Mouse (Mus musculus) mouse trophoblast stem cell (cell line): ENCODE results near the gene Ccm2.

Source experiments
- in situ Hi-C, 2 experiments: fragments of 300-500 bp; cut with MseI, MboI; formaldehyde crosslinking; loops; 2 replicates in 1 of 2; 3 replicates in 1 of 2; pipeline ENCODE4 v1.15.1; 2025

Ccm2 gene

DNA sequence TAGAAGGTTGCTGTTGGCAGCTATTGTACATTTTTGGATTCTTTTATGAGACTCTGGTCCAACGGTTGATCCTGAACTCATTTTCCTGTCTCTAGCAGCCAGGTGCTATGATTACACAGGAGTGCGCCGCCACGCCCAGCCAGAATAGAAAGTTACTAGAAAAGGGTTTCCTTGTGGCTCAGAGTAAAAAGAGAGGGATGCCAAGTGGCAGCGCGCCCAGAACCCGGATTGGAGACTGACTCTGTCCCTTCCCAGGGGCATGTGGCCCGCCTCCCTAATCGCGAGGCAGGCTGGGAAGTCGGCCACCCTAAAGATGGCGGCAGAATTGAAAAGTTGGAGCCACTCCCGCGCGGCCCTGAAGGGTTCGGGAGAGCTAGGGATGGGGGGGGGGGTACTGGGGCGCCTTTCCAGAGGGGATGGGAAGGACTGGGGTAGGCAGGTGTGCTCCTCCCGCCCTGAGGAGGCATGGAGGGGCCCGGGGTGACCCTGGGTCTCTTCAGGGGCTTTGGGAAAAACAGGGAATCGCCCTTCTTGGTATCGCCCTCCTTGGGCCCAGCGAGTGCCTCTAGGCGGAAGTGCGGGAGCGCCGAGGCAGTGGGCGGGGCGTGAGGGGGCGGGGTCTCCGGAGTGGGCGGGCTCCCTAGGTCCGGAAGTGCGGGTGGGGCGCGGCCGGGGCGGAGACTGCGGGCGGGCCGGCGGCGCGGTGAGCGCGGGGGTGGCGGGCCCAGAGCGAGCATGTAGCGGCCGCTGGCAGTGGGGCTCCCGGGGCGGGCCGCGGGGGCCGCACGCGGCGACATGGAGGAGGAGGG lies at the start of gene Ccm2:
TSS of gene Ccm2 (plus strand) at position 683 of the 809 bp plus-strand sequence.
- in situ Hi-C loops = no loop called here

DNA sequence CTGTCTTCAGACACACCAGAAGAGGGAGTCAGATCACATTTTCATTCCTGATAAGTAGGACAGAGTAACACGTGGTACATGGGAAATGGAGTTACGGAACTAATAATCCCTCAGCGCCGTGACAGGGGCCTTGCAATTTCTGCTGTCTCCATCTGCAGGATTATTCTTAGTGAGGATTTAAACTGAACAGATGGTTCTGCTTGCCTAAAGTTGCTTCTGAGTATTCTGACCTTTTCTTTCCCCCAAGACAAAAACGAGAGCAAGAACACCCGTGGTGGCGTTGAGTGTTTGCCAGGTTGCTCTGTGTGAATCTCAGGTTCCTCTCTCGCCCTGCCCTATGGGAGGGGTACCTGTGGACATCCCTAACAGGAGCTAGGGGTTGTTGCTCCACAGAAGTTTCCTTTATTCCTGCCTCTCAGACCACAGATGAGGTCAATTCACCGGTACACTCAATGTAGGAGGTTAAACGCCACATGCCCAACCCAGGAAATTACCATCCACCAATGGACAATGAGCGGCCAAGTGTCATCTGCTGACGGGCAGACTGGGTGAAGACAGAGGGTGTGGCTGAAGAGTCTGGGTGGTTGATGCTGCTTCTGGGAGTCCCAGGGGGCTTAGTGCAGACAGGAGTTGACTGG lies 49.3 kb upstream of the Ccm2 start:
- in situ Hi-C loops = no loop called here

DNA sequence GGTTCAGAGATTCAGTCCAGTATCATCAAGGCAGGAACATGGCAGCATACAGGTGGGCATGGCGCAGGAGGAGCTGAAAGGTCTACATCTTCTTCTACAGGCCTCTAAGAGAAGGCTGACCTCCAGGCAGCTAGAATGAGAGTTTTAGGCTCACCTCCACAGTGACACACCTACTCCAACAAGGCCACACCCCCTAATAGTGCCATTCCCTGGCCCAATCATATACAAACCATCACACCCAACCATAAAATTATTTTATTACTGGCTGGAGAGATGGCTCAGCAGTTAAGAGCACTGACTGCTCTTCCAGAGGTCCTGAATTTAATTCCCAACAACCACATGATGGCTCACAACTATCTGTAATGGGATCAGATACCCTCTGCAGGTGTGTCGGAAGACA lies 44.2 kb upstream of the Ccm2 start:
- in situ Hi-C loops = no loop called here

DNA sequence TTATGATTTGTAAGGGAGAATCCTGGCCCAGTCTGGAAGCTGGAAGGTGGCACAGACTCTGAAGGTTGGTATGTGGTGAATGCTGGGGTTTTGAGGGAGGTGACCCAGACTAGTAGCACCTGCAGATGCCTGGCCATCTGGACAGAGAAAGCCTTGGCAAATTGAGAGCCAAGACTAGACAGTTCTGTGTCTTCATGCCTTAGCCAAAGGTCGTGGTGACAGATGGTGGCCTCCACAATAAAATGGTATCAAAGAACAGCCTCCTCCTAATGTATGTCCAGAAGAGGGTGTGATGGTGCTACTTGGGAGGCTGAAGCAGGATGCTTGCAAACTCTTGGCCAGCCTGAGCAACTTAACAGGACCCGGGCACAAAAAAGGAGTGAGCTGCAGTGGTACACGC lies 42.5 kb upstream of the Ccm2 start:
- in situ Hi-C loops = no loop called here

DNA sequence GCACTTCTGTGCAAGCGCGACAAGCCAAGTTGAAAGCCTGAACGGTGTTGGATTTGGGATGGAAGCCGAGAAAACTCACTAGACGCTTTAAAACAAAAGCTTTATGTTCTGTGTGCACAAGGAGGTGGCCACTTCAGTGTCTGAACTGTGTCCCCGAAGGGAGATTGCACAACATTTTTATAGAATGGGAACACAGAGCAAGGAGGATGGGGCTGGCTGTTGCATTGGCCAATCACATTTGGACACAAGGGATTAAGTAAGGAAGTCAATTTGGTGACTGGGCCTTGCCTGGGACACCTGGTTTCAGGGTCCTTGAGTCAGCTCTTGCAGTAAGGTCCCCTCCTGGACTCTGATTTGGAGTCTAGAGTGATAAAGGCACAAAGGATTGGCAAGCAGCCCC lies 42.0 kb upstream of the Ccm2 start:
- in situ Hi-C loops = no loop called here

DNA sequence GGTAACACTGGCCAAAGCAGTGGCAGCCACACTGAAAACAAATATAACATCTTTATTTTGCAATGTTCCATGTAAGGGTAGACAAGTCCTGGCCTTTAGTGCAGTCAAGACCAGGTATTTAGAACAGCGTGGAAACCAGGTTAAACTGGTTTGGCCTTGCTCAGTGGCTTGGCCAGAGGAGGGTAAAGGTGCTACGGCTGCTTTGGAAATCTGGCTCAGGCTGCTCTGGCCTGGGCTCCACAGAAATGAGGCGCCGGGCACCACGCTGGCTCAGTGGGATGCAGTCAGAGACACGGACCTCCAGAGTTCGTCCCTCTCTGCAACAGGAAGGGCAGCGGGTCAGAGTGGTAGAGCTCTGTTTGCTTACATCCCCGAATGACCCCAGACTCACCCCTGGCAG lies 40.2 kb upstream of the Ccm2 start:
- in situ Hi-C loops = no loop called here

DNA sequence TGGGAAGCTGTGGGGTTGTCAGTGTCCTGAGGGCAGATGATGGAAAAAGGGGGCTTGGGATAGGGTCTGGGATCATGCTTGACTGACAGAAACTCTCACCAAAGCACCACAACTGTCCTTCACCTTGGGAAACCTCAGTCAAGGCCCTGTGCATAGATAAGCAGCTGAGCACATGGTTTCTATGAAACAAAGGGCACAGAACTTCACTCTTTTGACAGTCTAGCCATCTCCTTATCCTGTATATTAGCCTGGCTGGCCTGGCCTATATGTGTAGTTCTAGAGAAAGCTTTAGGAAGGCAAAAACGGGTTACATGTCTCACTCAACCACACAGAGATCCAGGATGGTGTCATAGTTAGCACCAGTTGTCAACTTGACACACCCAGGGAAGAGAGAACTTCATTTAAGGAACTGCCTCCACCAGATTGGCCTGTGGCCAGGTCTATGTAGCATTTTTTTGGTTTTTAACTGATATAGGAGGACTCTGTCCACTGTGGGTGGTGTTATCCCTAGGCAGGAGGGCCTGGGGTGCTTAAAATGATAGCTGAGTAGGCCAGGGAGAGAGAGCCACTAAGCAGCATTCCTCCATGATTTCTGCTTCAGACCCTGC lies 38.3 kb upstream of the Ccm2 start:
- in situ Hi-C loops = no loop called here

DNA sequence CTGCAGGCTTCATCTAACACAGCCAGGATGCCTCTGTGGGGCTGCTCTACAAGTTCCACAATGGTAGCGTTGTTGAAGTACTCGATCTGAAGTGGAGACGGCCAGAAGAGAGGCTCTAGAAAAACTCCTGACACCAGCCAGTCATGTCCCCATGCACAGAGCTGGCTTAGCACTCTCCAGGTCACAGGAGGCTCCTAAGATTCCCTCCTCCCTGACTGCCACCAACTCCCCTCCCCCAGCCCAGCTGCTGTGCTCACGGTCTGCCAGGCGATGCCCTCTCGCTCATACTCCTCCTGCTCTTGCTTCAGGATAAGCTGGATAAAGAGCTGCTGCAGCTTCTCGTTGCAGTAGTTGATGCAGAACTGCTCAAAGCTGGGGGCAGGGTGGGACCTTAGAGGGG lies 31.9 kb upstream of the Ccm2 start:
- in situ Hi-C loops = no loop called here

DNA sequence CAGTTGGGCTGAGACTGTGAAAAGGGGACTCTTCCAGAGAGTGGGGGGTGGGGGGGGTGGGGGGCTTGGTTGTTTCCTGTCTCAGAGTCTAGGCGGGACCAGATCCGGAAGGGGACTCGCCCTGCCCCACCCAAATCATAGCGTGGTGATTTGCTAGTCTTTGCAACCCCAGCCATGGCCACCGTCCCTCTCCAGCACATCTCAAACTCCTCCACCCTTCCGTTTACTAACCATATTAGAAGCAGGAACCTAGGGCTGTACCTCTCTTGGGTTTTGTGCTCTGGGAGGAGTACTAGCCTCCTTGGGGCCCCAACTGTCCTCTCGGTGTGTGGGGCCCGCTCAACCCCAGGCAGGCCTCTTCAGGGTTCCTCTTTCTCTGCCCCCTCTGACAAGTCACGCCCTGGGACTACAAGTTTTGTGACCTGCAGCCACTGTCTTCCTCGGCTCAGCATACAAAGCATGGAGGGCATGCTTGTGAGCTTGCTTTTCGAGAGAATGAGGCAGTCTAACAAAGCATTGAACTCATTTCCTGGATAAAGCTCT lies 27.1 kb upstream of the Ccm2 start:
- in situ Hi-C loops = no loop called here

DNA sequence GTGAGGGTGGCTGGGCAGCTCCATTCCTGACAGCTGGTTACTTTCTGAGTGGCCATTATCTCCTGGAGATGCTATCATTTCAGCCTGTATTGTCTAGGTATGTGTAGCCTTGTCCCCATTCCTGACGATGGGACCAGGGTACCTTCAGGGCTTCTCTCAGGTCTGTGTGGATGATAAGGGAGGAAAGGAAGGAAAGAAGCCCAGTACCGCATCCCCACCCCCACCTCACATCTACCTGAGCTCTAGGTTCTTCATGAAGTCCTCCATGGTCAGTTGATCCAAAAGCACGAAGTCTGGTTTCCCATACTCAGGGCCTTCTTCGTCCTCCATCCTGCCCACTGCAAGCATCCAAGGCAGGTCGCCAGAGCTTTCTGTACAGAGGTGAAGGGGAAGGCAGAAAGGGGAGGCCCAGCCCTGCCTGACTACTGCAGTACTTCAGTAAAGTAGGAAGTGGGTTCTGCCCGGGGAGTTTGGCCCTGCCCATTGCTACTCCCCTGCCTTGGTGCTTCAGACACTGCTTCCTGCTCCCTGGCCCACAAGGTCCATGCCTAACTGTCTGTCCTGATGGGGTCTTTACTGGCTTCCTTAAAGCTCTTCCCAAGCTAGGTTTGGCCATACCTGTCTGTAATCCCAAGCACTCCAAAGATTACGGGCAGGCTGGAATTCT lies 26.0 kb upstream of the Ccm2 start, which contains the start of gene Myo1g:
TSS of gene Myo1g (minus strand) at position 459 of the 667 bp plus-strand sequence.
- in situ Hi-C loops = no loop called here

DNA sequence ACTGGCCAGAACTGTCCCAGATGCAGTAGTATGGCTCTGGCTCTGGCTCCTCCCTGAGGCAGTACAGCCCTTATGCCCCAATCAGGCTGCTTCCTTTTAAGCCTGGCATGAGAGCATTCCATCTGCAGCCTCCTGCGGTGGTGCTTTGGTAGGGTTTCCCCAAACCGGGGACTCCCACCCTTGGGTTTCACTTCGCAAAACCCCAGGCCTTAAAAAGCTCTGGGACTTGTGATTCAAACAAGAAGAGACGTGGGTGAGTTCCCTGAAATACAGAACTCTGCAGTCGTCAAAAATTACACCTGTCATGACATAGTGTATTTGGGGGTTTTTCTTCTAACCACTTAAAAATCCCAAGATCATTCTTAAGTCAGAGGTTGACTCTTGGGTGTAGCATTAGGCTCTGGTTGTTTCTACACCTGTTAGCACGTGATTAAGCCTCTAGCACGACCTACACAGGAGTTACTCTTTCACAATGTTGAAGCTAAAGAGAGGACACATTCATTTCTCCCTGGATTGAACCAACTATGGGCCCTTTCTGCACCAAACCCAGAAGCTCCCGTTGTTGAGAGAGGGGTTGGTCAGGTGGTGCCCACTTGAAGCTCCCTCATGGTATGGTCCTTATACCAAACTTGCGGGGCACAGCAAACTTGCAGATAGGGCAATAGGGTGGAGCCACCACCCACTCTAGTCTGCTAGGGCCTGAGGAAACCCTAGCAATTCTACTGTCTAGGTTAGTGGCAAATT lies 23.7 kb upstream of the Ccm2 start:
- in situ Hi-C loops = no loop called here

DNA sequence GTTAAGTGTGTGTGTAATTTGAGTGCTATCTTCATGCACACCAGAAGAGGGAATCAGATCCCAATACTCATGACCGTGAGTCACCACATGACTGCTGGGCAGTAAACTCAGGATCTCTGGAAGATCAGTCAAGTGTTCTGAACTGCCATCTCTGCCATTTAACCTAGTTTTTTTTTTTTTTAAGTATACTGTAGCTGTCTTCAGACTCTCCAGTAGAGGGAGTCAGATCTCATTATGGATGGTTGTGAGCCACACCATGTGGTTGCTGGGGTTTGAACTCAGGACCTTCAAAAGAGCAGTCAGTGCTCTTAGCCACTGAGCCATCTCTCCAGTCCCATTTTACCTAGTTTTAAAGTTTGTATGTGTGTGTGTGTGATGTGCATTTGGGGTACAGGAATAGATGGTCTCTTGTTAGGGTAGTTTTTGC lies 23.0 kb upstream of the Ccm2 start:
- in situ Hi-C loops = no loop called here

DNA sequence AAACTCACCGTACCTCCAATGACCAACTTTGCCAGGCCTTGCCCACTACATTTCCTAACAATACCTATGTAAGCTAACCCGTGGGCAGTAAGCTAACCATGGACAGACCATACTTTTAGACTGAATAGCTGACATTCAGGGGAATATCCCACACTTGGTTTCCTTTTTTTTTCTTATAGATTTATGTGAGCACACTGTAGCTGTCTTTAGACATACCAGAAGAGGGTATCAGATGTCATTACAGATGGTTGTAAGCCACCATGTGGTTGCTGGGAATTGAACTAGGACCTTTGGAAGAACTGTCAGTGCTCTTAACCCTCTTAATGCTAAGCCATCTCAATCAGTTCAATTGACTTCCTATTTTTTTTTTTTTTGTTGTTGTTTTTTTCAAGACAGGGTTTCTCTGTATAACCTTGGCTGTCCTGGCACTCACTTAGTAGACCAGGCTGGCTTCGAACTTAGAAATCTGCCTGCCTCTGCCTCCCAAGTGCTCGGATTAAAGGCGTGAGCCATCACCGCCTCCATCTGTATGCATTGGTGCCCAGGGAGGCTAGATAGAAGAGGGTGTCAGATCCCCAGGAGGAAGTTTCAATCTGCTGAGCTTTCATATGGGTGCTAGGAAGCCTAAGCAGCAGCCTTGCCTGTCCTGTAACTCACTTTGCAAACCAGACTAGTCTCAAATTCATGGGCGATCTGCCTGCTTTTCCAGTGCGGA lies 22.4 kb upstream of the Ccm2 start:
- in situ Hi-C loops = no loop called here

DNA sequence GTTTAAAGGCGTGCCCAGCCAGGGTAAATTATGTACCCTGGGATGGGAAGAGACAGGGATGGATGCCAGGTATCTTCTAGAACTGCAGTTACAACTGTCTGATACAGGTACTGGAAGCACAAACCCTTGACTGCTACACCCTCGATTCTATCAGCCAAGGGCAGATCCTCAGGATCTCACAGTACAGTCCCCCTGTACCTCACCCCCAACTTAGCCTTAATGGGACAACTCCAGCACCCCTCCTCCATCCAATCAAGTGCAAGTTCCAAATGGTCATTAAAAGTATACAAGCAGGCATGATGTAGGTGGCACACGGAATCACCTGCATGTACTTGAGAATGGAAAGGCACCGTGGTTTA lies 21.8 kb upstream of the Ccm2 start:
- in situ Hi-C loops = loop anchor here in 1 of 2 experiments (5.0 kb wide), 1 partner anchor 53 kb away; no protein-coding TSS in a partner anchor

DNA sequence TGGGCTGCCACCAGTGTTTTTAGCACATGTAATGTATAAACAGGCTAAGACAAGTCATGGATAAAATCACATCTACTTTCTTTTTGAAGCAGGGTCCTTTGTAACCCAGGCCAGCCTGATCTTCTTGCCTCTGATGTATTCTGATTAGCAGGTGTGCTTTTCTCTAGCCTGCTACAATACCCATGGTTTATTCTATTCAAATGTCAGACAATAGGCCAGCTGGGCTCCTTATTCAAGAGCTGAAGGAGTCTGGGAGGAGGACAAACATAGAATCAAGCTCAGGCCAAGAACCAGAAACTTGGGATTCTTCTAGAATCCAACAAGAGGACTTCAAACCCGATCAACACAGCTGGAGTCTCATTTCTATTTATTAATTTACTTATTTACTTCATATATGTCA lies 21.4 kb upstream of the Ccm2 start:
- in situ Hi-C loops = loop anchor here in 1 of 2 experiments (5.0 kb wide), 1 partner anchor 53 kb away; no protein-coding TSS in a partner anchor

DNA sequence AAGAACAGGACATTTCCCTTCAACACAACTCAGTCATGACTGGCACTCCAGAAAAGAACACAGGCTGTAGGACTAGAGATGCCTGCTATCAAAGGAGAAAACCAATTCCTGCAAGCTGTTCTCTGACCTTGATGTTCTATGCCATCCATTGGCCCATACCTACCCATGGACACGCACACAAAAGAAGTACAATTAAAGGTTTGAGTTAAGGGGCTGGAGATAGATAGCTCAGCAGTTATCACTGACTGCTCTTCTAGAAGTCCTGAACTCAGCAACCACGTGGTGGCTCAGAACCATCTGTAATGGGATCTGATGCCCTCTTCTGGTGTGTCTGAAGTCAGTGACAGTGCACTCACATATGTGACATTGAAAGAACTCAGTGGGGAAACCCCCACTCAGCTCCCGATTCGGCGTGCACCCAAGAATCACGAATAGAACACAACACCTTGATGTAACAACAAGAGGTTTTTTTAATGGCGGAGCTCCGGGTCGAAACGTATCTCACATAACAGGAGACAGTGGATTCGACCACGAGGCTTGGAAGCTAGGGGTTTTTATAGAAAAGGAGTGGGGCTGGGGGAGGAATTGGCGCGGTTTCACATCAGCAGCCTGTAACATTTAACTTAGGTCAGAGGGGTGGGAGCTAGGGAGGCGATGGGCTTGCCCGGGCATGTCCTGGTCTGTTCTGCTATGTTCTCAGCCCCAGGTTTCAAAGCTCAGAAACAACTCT lies 20.0 kb upstream of the Ccm2 start:
- in situ Hi-C loops = loop anchor here in 1 of 2 experiments (5.0 kb wide), 1 partner anchor 54 kb away; no protein-coding TSS in a partner anchor

DNA sequence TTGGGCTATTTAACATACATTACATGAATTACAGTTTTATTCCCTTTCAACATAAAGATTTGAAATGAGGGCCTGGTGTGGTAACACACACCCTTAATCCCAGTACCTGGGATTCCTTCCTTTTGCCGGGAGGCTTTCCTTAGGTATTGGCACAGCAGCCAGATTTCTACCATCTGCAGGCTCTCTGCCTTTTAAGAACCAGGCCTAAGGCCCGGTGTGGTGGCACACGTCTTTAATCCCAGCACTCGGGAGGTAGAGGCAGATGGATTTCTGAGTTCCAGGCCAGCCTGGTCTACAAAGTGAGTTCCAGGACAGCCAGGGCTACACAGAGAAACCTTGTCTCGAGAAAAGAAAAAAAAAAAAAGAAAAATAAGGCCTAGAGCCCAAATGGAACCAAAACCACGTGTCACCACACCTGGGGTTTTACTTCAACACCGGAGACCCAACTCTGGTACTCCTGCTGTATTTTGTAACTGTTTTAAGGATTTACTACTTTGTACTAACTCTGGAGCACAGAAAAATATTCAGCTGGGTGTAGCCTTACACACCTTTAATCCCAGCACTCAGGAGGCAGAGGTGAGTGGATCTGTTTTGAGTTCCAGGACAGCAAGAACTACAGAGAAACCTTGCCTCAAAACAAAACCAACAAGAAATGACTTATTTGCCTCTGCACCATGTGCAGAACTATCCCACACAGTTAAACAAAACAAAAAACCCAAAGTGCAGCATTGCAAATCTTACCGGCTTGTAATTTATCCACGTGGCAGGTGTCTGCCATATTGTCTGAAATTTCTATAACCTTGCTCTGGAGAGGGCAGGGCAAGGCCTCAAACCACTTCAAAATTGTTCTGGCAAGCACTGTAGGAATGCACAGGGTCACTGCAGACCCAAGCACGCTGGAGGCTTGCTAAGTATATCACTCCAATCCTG lies 19.2 kb upstream of the Ccm2 start:
- in situ Hi-C loops = loop anchor here in 1 of 2 experiments (5.0 kb wide), 1 partner anchor 55 kb away; no protein-coding TSS in a partner anchor
